Mouse (Mus musculus) liver, embryonic 11.5 days (tissue): Measurements from ENCODE around the gene Katnal1. TPM values are rescaled to one million over a fixed set of nuclear protein-coding genes. Genes with fewer than 3 reads are reported as not detected.

Experiments used
- ATAC-seq: fragments of 200-750 bp; cut with Nextera tagmentation; replicated peaks from 2 replicates; pipeline ENCODE4 v1.8.0; 2017; ENCODE audit warnings: moderate number of reproducible peaks, mild to moderate bottlenecking, moderate TSS enrichment, moderate library complexity; ENCODE audit not compliant: low FRiP score
- DNase-seq: peaks from one replicate; pipeline ENCODE4 v3.0.0-alpha.2; 2017; ENCODE audit warnings: low spot score
- H3K27ac ChIP-seq: fragments of 300-500 bp; sonication (generic); 2 replicates; pipeline ENCODE4 v1.5.1; 2014; ENCODE audit warnings: mild to moderate bottlenecking, low read depth, low read length, control low read depth
- H3K27me3 ChIP-seq: fragments of 300-500 bp; sonication (generic); replicated peaks from 2 replicates; pipeline ENCODE4 v1.6.1; 2014; ENCODE audit warnings: low read length, mixed read lengths; ENCODE audit not compliant: control insufficient read depth, insufficient read depth
- H3K36me3 ChIP-seq: fragments of 300-500 bp; sonication (generic); 2 replicates; pipeline ENCODE4 v1.6.1; 2014; ENCODE audit warnings: mild to moderate bottlenecking, low read length, moderate library complexity, mixed read lengths; ENCODE audit not compliant: control insufficient read depth, insufficient read depth
- H3K4me1 ChIP-seq: fragments of 300-500 bp; sonication (generic); replicated peaks from 2 replicates; pipeline ENCODE4 v1.6.1; 2014; ENCODE audit warnings: low read length, mixed read lengths; ENCODE audit not compliant: control insufficient read depth, insufficient read depth
- H3K4me2 ChIP-seq: fragments of 300-500 bp; sonication (generic); 2 replicates; pipeline ENCODE4 v1.6.1; 2014; ENCODE audit warnings: mild to moderate bottlenecking, control low read depth, moderate library complexity
- H3K4me3 ChIP-seq: fragments of 300-500 bp; sonication (generic); 2 replicates; pipeline ENCODE4 v1.5.1; 2014; ENCODE audit warnings: low read depth, low read length, control low read depth
- H3K9ac ChIP-seq: fragments of 300-500 bp; sonication (generic); 2 replicates; pipeline ENCODE4 v1.6.1; 2014; ENCODE audit warnings: low read depth, low read length, control low read depth
- H3K9me3 ChIP-seq: fragments of 300-500 bp; sonication (generic); 2 replicates; pipeline ENCODE4 v1.6.1; 2016; ENCODE audit warnings: low read length, inconsistent platforms, mixed read lengths; ENCODE audit not compliant: control insufficient read depth
- WGBS: fragments of 180-500 bp; shearing (Covaris S2); extraction: QIAGEN DNeasy Blood & Tissue Kit; methylation state at CpG from one replicate; pipeline ENCODE4 v1.1.7; 2014; 5-methylcytosine and 5-hydroxymethylcytosine counted together
- polyA plus RNA-seq: library from polyadenylated mRNA; unstranded; fragments of >200 nt; fragmentation: Nextera tagmentation; extraction: Ambion mirVana; gene quantifications from 2 replicates; pipeline ENCODE4 v1.2.1, GENCODE M21; 2014

Gene Katnal1
- polyA plus RNA-seq, 1 experiment from 2014 or later, result 18.9 TPM

- no peak overlapping the region for H3K9ac ChIP-seq
- H3K27ac ChIP-seq, result peak overlapping the region; percentile 99
- H3K36me3 ChIP-seq, result peaks cover 15% of the 10 kb centered on the region
- ATAC-seq, result peak; percentile 91
- H3K9me3 ChIP-seq, result no peaks in the 10 kb centered on the region
- DNase-seq, result peak; percentile 57
- H3K4me3 ChIP-seq, result no peak overlapping the region
- H3K4me1 ChIP-seq, result peaks cover 34% of the 10 kb centered on the region
- 38% methylated on average over 14 of the region's 14 CpGs for WGBS
- H3K27me3 ChIP-seq, result no peaks in the 10 kb centered on the region
- peak overlapping the region; percentile 51 for H3K4me2 ChIP-seq
These were observed 31.9 kb downstream of the Katnal1 start for GRCm38 (mm10) chr5:148897069-148897702.

- Histone ChIP-seq H3K36me3 (peaks cover 17% of the 10 kb centered on the region), H3K27me3 (no peaks in the 10 kb centered on the region), H3K9ac (no peak overlapping the region; the same call in 1 of the 2 replicates), H3K27ac (peak overlapping the region; percentile 99), H3K4me1 (peaks cover 34% of the 10 kb centered on the region), H3K4me2 (peak overlapping the region; percentile 51), H3K4me3 (no peak overlapping the region), H3K9me3 (no peaks in the 10 kb centered on the region)
- no peak; the same call in 1 of the 2 replicates for ATAC-seq
- DNase-seq, result no peak
- 62% methylated on average over 10 of the region's 10 CpGs for WGBS
These were observed 32.6 kb downstream of the Katnal1 start for GRCm38 (mm10) chr5:148896515-148896914.

DNA sequence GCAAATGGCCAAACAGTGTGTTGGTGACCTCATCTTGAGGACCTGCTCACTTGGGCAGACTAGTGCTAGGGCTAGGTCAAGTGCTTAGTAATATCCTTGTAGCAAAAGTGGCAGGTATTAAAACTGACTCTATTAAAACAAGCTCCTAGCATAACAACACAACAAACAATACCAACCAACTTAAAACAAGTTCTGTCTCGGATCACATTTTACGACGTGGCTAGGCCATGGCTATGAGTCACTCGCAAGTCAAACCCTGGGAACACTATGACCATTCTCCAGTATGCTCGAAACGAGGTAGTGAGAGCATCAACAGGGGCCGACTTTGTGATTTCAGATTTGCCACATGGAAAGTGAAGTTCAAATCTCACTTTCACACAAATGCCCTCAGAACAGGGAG lies 33.3 kb downstream of the Katnal1 start:
- peaks cover 21% of the 10 kb centered on the region for H3K36me3 ChIP-seq
- 89% methylated on average over 7 of the region's 7 CpGs for WGBS
- no peak for ATAC-seq
- H3K4me3 ChIP-seq, result no peak overlapping the region
- no peaks in the 10 kb centered on the region for H3K9me3 ChIP-seq
- H3K27ac ChIP-seq, result peak overlapping the region; percentile 99
- no peak overlapping the region for H3K4me2 ChIP-seq
- no peak for DNase-seq
- peaks cover 34% of the 10 kb centered on the region for H3K4me1 ChIP-seq
- no peaks in the 10 kb centered on the region for H3K27me3 ChIP-seq
- no peak overlapping the region for H3K9ac ChIP-seq

GRCm38 (mm10) chr5:148895034-148895433 lies 34.1 kb downstream of the Katnal1 start:
- H3K9me3 ChIP-seq, result no peaks in the 10 kb centered on the region
- ATAC-seq, result no peak
- no peaks in the 10 kb centered on the region for H3K27me3 ChIP-seq
- 72% methylated on average over 5 of the region's 5 CpGs for WGBS
- peaks cover 26% of the 10 kb centered on the region for H3K36me3 ChIP-seq
- no peak overlapping the region for H3K9ac ChIP-seq
- no peak overlapping the region for H3K4me2 ChIP-seq
- H3K4me1 ChIP-seq, result peaks cover 34% of the 10 kb centered on the region
- no peak for DNase-seq
- no peak overlapping the region for H3K4me3 ChIP-seq
- H3K27ac ChIP-seq, result no peak overlapping the region

GRCm38 (mm10) chr5:148890237-148890636 lies 38.9 kb downstream of the Katnal1 start:
- 88% methylated on average over 4 of the region's 4 CpGs for WGBS

DNA sequence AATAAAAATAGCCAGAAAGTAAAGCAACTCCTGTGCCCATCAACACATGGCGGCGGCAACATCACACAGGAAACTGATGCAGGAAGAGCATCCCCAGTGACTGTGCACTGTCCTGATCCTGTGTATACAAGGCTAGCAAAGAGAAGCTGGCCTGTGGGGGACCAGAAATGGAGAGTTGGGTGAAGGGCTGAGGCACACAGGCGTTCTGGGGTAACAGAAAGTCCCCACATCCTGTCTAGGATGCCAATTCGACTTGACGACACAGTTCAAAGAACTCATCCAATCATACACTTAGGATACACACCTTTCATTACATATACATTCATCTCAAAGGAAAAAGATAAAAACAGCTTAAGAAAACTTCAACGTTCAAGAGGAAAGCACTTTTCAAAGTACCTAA lies 41.1 kb downstream of the Katnal1 start:
- no peaks in the 10 kb centered on the region for H3K27me3 ChIP-seq
- H3K9me3 ChIP-seq, result no peaks in the 10 kb centered on the region
- no peak for ATAC-seq
- peaks cover 19% of the 10 kb centered on the region; the same call in 1 of the 2 replicates for H3K36me3 ChIP-seq
- no peak overlapping the region for H3K4me2 ChIP-seq
- H3K4me1 ChIP-seq, result peaks cover 4% of the 10 kb centered on the region; the same call in 1 of the 2 replicates
- no peak overlapping the region for H3K4me3 ChIP-seq
- 83% methylated on average over 6 of the region's 6 CpGs for WGBS
- H3K27ac ChIP-seq, result no peak overlapping the region
- DNase-seq, result no peak
- no peak overlapping the region for H3K9ac ChIP-seq

More at GRCm38 (mm10) chr5:148890237-148890636, 38.9 kb downstream of the Katnal1 start:
- no peak overlapping the region for H3K4me2 ChIP-seq
- H3K27me3 ChIP-seq, result no peaks in the 10 kb centered on the region
- H3K9me3 ChIP-seq, result no peaks in the 10 kb centered on the region
- no peak overlapping the region for H3K27ac ChIP-seq
- no peak overlapping the region for H3K9ac ChIP-seq
- H3K4me1 ChIP-seq, result peaks cover 8% of the 10 kb centered on the region
- ATAC-seq (no peak), DNase-seq (no peak)
- no peak overlapping the region for H3K4me3 ChIP-seq
- peaks cover 26% of the 10 kb centered on the region for H3K36me3 ChIP-seq

DNA sequence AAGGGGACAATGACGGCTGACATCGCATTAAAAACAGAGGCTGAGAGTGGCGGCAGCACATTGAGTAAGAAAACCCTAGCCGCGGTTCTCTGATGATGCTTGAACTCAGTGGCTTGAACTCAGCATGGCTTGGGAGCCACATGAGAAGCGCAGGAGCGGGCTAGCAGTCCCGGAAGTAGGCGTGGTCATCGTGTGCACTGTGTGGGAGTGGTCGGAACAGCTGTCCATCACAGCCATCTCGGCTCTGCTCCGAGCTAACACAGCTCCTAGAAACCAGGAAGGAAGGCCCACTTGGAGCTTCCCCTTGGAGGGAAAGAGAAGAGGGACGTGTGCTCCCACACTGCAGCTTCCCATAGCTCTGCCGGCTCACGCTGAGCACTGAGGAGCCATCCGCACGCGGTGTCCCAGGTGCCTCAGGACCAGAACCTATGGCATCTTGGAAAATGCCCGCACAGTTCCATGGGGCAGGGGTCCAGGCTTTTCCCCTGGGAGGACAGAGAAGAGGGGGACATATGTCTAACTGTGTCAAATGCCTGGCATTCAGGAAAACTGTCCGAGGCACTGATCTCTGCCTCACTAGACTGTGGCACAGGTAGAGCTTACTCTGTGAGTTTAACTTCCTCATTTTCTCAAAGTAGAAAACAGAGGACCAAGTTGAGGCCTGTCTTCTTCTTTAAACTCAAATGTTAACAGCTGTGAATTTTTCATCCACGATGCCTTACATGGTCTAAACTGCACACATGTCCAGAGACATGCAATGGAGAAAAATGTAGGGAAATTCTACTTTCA lies 43.1 kb downstream of the Katnal1 start:
- H3K27me3 ChIP-seq, result no peaks in the 10 kb centered on the region
- peak overlapping the region; percentile 75 for H3K4me2 ChIP-seq
- DNase-seq (peak; percentile 69), ATAC-seq (peak; percentile 100)
- H3K27ac ChIP-seq, result no peak overlapping the region
- H3K9ac ChIP-seq, result peak overlapping the region; percentile 68
- WGBS, result 28% methylated on average over 22 of the region's 22 CpGs
- H3K9me3 ChIP-seq, result no peaks in the 10 kb centered on the region
- peaks cover 4% of the 10 kb centered on the region; the same call in 1 of the 2 replicates for H3K4me1 ChIP-seq
- peaks cover 9% of the 10 kb centered on the region; the same call in 1 of the 2 replicates for H3K36me3 ChIP-seq
- H3K4me3 ChIP-seq, result peak overlapping the region; percentile 44

DNA sequence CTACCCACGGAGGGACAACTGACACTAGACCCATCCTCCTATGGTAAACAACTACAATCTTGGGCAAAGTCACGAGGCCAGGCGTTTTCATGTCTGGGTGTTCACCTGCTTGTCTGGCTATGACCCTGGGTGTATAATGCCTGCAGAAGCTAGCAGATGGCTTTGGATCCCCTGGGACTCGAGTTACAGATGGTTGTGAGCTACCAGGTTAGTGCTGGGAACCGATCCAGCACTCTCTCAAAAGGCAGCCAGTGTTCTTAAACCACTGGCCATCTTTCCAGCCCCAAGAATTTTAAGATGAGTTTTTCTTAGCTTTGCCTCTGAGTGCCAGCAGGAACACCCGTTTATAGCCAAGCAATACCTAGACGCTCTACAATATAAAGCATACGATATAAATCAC lies 45.4 kb downstream of the Katnal1 start:
- Histone ChIP-seq H3K27me3 (no peaks in the 10 kb centered on the region), H3K9ac (no peak overlapping the region), H3K4me3 (no peak overlapping the region), H3K27ac (no peak overlapping the region), H3K9me3 (peaks cover 3% of the 10 kb centered on the region; the same call in 1 of the 2 replicates), H3K4me1 (peaks cover 4% of the 10 kb centered on the region; the same call in 1 of the 2 replicates), H3K36me3 (peaks cover 9% of the 10 kb centered on the region), H3K4me2 (no peak overlapping the region)
- 83% methylated on average over 8 of the region's 8 CpGs for WGBS
- no peak for ATAC-seq
- no peak for DNase-seq
